Mouse (Mus musculus): ENCODE data around the gene Rem2. TPM values are rescaled to one million over a fixed set of nuclear protein-coding genes. Genes with fewer than 3 reads are reported as not detected.

The Rem2 gene
- polyA plus RNA-seq, 1 experiment from 2014 or later = 2.9 TPM

DNA sequence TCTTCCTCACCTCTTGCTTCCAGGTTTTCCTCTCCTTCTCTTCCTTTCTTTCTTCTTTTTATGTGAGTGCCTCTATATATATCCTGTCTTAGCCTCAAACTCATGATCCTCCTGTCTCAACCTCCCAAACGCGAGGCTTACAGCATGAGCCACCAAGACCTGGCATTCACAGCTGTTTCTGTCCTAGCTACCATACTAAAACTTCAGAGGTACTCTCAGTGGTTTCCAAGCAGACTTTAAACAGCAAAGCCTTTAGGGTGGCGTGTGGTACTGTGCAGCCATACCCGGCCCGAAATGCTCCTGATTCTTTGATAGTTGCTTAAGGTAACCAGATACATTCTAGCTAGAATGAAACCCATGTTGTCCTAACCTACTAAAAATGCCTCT, 52.1 kb downstream of the Rem2 start:
- no peaks in the 10 kb centered on the region for H3K27me3 ChIP-seq (replicated peaks; ENCODE audit: control insufficient read depth, insufficient read depth, low read length)
- H3K27ac ChIP-seq (ENCODE audit: low read depth) = no peak overlapping the region
- no peaks in the 10 kb centered on the region for H3K36me3 ChIP-seq (ENCODE audit: control insufficient read depth, insufficient read depth, low read length)
- H3K9me3 ChIP-seq (ENCODE audit: control insufficient read depth, low read length) = no peaks in the 10 kb centered on the region
- DNase-seq (ENCODE audit: low spot score) (peak; percentile 53), ATAC-seq (replicated peaks; ENCODE audit: low FRiP score, low TSS enrichment, low read depth) (0 out of 2 replicates have a peak, but pooled peaks have one; percentile 17)
- H3K4me3 ChIP-seq (ENCODE audit: low read depth, low read length) = peak overlapping the region; percentile 37; the same call in 1 of the 2 replicates
- H3K4me2 ChIP-seq (ENCODE audit: low read length) = peak overlapping the region; percentile 59
- 27% methylated on average over 5 of the region's 5 CpGs for WGBS
- no peak overlapping the region for H3K9ac ChIP-seq (ENCODE audit: low read length)
- peaks cover 11% of the 10 kb centered on the region for H3K4me1 ChIP-seq (replicated peaks; ENCODE audit: control insufficient read depth, insufficient read depth, low read length)

- Histone ChIP-seq H3K9me3 (ENCODE audit: control insufficient read depth, low read length) (no peaks in the 10 kb centered on the region), H3K27ac (ENCODE audit: low read depth) (no peak overlapping the region), H3K4me1 (replicated peaks; ENCODE audit: control insufficient read depth, insufficient read depth, low read length) (peaks cover 11% of the 10 kb centered on the region), H3K4me2 (ENCODE audit: low read length) (peak overlapping the region; percentile 59; the same call in 1 of the 2 replicates), H3K4me3 (ENCODE audit: low read depth, low read length) (no peak overlapping the region), H3K27me3 (replicated peaks; ENCODE audit: control insufficient read depth, insufficient read depth, low read length) (no peaks in the 10 kb centered on the region), H3K9ac (ENCODE audit: low read length) (no peak overlapping the region), H3K36me3 (ENCODE audit: control insufficient read depth, insufficient read depth, low read length) (no peaks in the 10 kb centered on the region)
- ATAC-seq (replicated peaks; ENCODE audit: low FRiP score, low TSS enrichment, low read depth) (peak; percentile 85), DNase-seq (ENCODE audit: low spot score) (peak; percentile 98)
- 17% methylated on average over 17 of the region's 17 CpGs for WGBS
These were observed 52.7 kb downstream of the Rem2 start for GRCm38 (mm10) chr14:54528446-54529111.

Other genes starting within 250 kb of the Rem2 start
- 414 and 449 TPM in 2 replicates for gene Dad1, start 222.0 kb upstream of the Rem2 start, polyA plus RNA-seq (2014; fragmentation: Nextera tagmentation; extraction: Ambion mirVana)
- 46.9 and 53.5 TPM in 2 replicates for gene Abhd4, start 221.9 kb upstream of the Rem2 start, polyA plus RNA-seq (2014; fragmentation: Nextera tagmentation; extraction: Ambion mirVana)
- not detected in 2 replicates for gene Olfr49, start 191.2 kb upstream of the Rem2 start, polyA plus RNA-seq (2014; fragmentation: Nextera tagmentation; extraction: Ambion mirVana)
- gene Oxa1l, start 115.3 kb upstream of the Rem2 start, polyA plus RNA-seq (2014; fragmentation: Nextera tagmentation; extraction: Ambion mirVana) = 57.0 and 59.4 TPM in 2 replicates
- 19.3 and 21.5 TPM in 2 replicates for gene Slc7a7, start 58.3 kb upstream of the Rem2 start, polyA plus RNA-seq (2014; fragmentation: Nextera tagmentation; extraction: Ambion mirVana)
- gene Mrpl52, start 49.2 kb upstream of the Rem2 start, polyA plus RNA-seq (2014; fragmentation: Nextera tagmentation; extraction: Ambion mirVana) = 316 and 324 TPM in 2 replicates
- 129 and 133 TPM in 2 replicates for gene Mmp14, start 44.5 kb upstream of the Rem2 start, polyA plus RNA-seq (2014; fragmentation: Nextera tagmentation; extraction: Ambion mirVana)
- gene Lrp10, start 12.0 kb upstream of the Rem2 start, polyA plus RNA-seq (2014; fragmentation: Nextera tagmentation; extraction: Ambion mirVana) = 43.7 and 50.7 TPM in 2 replicates
- gene Prmt5, start 41.4 kb downstream of the Rem2 start, polyA plus RNA-seq (2014; fragmentation: Nextera tagmentation; extraction: Ambion mirVana) = 89.6 and 99.5 TPM in 2 replicates
- 57.9 and 58.2 TPM in 2 replicates for gene Haus4, start 78.5 kb downstream of the Rem2 start, polyA plus RNA-seq (2014; fragmentation: Nextera tagmentation; extraction: Ambion mirVana)
- gene Ajuba, start 101.5 kb downstream of the Rem2 start, polyA plus RNA-seq (2014; fragmentation: Nextera tagmentation; extraction: Ambion mirVana) = 14.5 and 19.0 TPM in 2 replicates
- gene 4931414P19Rik, start 129.9 kb downstream of the Rem2 start, polyA plus RNA-seq (2014; fragmentation: Nextera tagmentation; extraction: Ambion mirVana) = 6.6 and 7.1 TPM in 2 replicates
- gene Psmb5, start 141.9 kb downstream of the Rem2 start, polyA plus RNA-seq (2014; fragmentation: Nextera tagmentation; extraction: Ambion mirVana) = 395 and 412 TPM in 2 replicates
- not detected in 2 replicates for gene Psmb11, start 145.3 kb downstream of the Rem2 start, polyA plus RNA-seq (2014; fragmentation: Nextera tagmentation; extraction: Ambion mirVana)
- not detected in 2 replicates for gene Gm17606, start 164.9 kb downstream of the Rem2 start, polyA plus RNA-seq (2014; fragmentation: Nextera tagmentation; extraction: Ambion mirVana)
- 4.0 and 4.9 TPM in 2 replicates for gene Cdh24, start 165.3 kb downstream of the Rem2 start, polyA plus RNA-seq (2014; fragmentation: Nextera tagmentation; extraction: Ambion mirVana)
- gene 1700123O20Rik, start 210.1 kb downstream of the Rem2 start, polyA plus RNA-seq (2014; fragmentation: Nextera tagmentation; extraction: Ambion mirVana) = 83.7 and 90.7 TPM in 2 replicates
- gene Acin1, start 210.8 kb downstream of the Rem2 start, polyA plus RNA-seq (2014; fragmentation: Nextera tagmentation; extraction: Ambion mirVana) = 112 TPM in 2 replicates
- 0.09 and 0.12 TPM in 2 replicates for gene Gm29776, start 222.7 kb downstream of the Rem2 start, polyA plus RNA-seq (2014; fragmentation: Nextera tagmentation; extraction: Ambion mirVana)
- gene Cebpe, start 236.1 kb downstream of the Rem2 start, polyA plus RNA-seq (2014; fragmentation: Nextera tagmentation; extraction: Ambion mirVana) = 0.28 TPM in 1 of 2 replicates, not detected in the other

Measured in intestine, embryonic 14.5 days (tissue).